Mouse (Mus musculus) adrenal gland, adult 18-20 months (tissue): ENCODE measurements around the gene Flvcr2. TPM values are rescaled to one million over a fixed set of nuclear protein-coding genes. Genes with fewer than 3 reads are reported as not detected.
A peak's percentile ranks its signal among the peaks of the same experiment; 100 is the strongest.

Experiments
- DNase-seq, 2 experiments: peaks; one replicate each; pipeline ENCODE4 v3.0.0; 2021 to 2022; ENCODE audit warnings: low spot score in 2 of 2
- microRNA-seq, 2 experiments: library from miRNA; unstranded; fragments of <30 nt; microRNA quantifications; one replicate each; pipeline ENCODE4 v1.2.0; 2021; ENCODE audit warnings: borderline number of aligned reads in 2 of 2
- total RNA-seq, 2 experiments: library from RNA; stranded (reverse); gene quantifications; 1 replicate in 1 of 2; 2 replicates in 1 of 2; pipeline ENCODE4 v1.2.3; 2021

The Flvcr2 gene
- total RNA-seq, 2 experiments from 2014 or later: 4.1 to 4.3 TPM

- peak; percentile 21 to 24 for DNase-seq
Measured at GRCm38 (mm10) chr12:85848164-85848958, 102.0 kb downstream of the Flvcr2 start.

- DNase-seq: no peak
Measured at GRCm38 (mm10) chr12:85850661-85851060, 104.3 kb downstream of the Flvcr2 start.

- DNase-seq: no peak
Measured at GRCm38 (mm10) chr12:85853836-85854235, 107.5 kb downstream of the Flvcr2 start.

GRCm38 (mm10) chr12:85854271-85854670 is 107.9 kb downstream of the Flvcr2 start:
- DNase-seq: no peak

GRCm38 (mm10) chr12:85857300-85857699 is 111.0 kb downstream of the Flvcr2 start:
- DNase-seq: no peak

GRCm38 (mm10) chr12:85859111-85859510 is 112.8 kb downstream of the Flvcr2 start:
- no peak for DNase-seq

- DNase-seq: no peak
Measured at GRCm38 (mm10) chr12:85859511-85860189, 113.3 kb downstream of the Flvcr2 start.

GRCm38 (mm10) chr12:85862514-85862913 is 116.2 kb downstream of the Flvcr2 start:
- DNase-seq: no peak

Small RNA genes lying within 50 kb of the gene (microRNA-seq; reads per million reads assigned to microRNA genes)
- 0.47 to 1.2 reads per million in 2 experiments for gene Gm47285

Other genes with a start within 250 kb of the Flvcr2 start
- gene Jdp2, start 147.5 kb upstream of the Flvcr2 start, total RNA-seq: 10 to 100 TPM; 18.4 to 23.4 TPM
- 1 to 10 TPM in 1 of 2 experiments, under 1 TPM in 1; 0.99 to 1.5 TPM for gene Batf, start 59.9 kb upstream of the Flvcr2 start, total RNA-seq
- gene Erg28, start 78.0 kb downstream of the Flvcr2 start, total RNA-seq: 10 to 100 TPM; 26.9 to 29.4 TPM
- 10 to 100 TPM; 19.2 to 20.2 TPM for gene Ttll5, start 78.1 kb downstream of the Flvcr2 start, total RNA-seq